Mouse (Mus musculus): Measurements from ENCODE around the gene Cib1.

DNA sequence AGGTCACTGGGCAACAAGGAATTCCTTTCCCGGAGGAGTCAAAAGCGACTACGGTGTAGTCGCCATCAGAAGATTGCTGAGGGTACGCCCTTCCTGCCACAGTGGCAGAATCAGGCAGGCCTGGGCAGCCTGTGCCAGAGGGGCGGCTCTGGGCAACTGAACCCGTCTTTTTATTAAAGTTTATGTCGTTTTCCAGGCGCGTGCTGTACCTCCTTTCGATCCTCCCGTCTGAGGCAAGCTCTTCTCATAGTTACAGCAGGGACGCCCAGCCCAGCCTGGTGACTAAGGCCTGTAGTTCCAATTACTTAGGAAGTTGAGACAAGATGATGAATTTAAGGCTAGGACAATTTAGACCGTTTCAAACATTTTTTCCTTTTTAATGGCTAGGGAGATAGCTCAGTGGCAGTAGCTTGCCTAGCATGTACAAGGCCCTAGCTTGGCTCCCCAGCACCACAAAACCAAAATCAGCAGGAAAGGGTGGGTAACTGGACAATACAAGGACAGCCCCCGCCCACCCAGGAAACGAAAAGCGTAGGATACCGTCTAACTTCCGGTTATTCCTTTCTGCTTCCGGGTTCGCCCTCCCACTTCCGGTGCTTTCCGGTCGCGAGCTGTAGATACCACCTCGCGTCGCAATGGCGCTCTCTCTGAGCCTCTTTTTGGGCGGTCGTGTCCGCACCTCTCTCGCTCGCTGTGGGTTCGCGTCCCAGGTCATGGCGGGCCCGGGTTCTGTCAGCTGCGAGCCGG lies 28.2 kb upstream of the Cib1 start, which contains the start of gene Ngrn:
- TF ChIP-seq CTCF (IDR thresholded peaks at IDR 0.05; ENCODE audit: low read depth) = peak; percentile 59
- TF ChIP-seq EP300 (IDR thresholded peaks at IDR 0.05; ENCODE audit: low read depth) = peak; percentile 23; the same call in 1 of the 2 replicates

All from liver, embryonic 14.5 days (tissue).